Mouse (Mus musculus) frontal cortex, adult (tissue): ENCODE data around the gene Atp6v0b.

Experiments used
- ATAC-seq: cut with Nextera tagmentation; 2 replicates; pipeline ENCODE4 v1.9.2; 2017; ENCODE audit warnings: mild to moderate bottlenecking, moderate library complexity, mixed read lengths; ENCODE audit not compliant: low TSS enrichment

The Atp6v0b gene

GRCm38 (mm10) chr4:117871787-117872186 lies 15.3 kb downstream of the Atp6v0b start:
- ATAC-seq = no peak

GRCm38 (mm10) chr4:117870437-117870836 lies 16.7 kb downstream of the Atp6v0b start:
- ATAC-seq = no peak

GRCm38 (mm10) chr4:117869317-117869716 lies 17.8 kb downstream of the Atp6v0b start:
- no peak for ATAC-seq

GRCm38 (mm10) chr4:117867823-117868222 lies 19.3 kb downstream of the Atp6v0b start:
- no peak for ATAC-seq

- no peak for ATAC-seq
Observed at GRCm38 (mm10) chr4:117867000-117867399, 20.1 kb downstream of the Atp6v0b start.

- ATAC-seq = no peak
Observed at GRCm38 (mm10) chr4:117866083-117866482, 21.1 kb downstream of the Atp6v0b start.

GRCm38 (mm10) chr4:117862823-117863222 lies 24.3 kb downstream of the Atp6v0b start:
- ATAC-seq = peak; percentile 79

- peak; percentile 36; the same call in 1 of the 2 replicates for ATAC-seq
Observed at GRCm38 (mm10) chr4:117860570-117860969, 26.6 kb downstream of the Atp6v0b start.

GRCm38 (mm10) chr4:117858794-117859193 lies 28.3 kb downstream of the Atp6v0b start:
- ATAC-seq = peak; percentile 38

- ATAC-seq = peak; percentile 30; the same call in 1 of the 2 replicates
Observed at GRCm38 (mm10) chr4:117855146-117855545, 32.0 kb downstream of the Atp6v0b start.

GRCm38 (mm10) chr4:117852152-117852868 lies 34.8 kb downstream of the Atp6v0b start:
- no peak for ATAC-seq

GRCm38 (mm10) chr4:117850871-117851270 lies 36.3 kb downstream of the Atp6v0b start:
- no peak for ATAC-seq

GRCm38 (mm10) chr4:117850176-117850575 lies 37.0 kb downstream of the Atp6v0b start:
- no peak for ATAC-seq

GRCm38 (mm10) chr4:117849506-117849905 lies 37.6 kb downstream of the Atp6v0b start:
- ATAC-seq = no peak

- ATAC-seq = no peak
Observed at GRCm38 (mm10) chr4:117849063-117849462, 38.1 kb downstream of the Atp6v0b start.

- peak; percentile 50 for ATAC-seq
Observed at GRCm38 (mm10) chr4:117847011-117847410, 40.1 kb downstream of the Atp6v0b start.

- ATAC-seq = no peak
Observed at GRCm38 (mm10) chr4:117846261-117846660, 40.9 kb downstream of the Atp6v0b start.

GRCm38 (mm10) chr4:117845316-117845715 lies 41.8 kb downstream of the Atp6v0b start:
- no peak for ATAC-seq

GRCm38 (mm10) chr4:117844467-117844866 lies 42.7 kb downstream of the Atp6v0b start:
- no peak for ATAC-seq

GRCm38 (mm10) chr4:117843101-117843500 lies 44.0 kb downstream of the Atp6v0b start:
- ATAC-seq = no peak

GRCm38 (mm10) chr4:117841566-117841965 lies 45.6 kb downstream of the Atp6v0b start:
- ATAC-seq = no peak

- no peak for ATAC-seq
Observed at GRCm38 (mm10) chr4:117840821-117841220, 46.3 kb downstream of the Atp6v0b start.

- ATAC-seq = no peak
Observed at GRCm38 (mm10) chr4:117839366-117839765, 47.8 kb downstream of the Atp6v0b start.

GRCm38 (mm10) chr4:117837271-117837670 lies 49.9 kb downstream of the Atp6v0b start:
- ATAC-seq = no peak
